Mouse (Mus musculus) ES-E14 (cell line): ENCODE results near the gene Tbx19. TPM values are rescaled to one million over a fixed set of nuclear protein-coding genes. Genes with fewer than 3 reads are reported as not detected.
A peak's percentile ranks its signal among the peaks of the same experiment; 100 is the strongest.

Experiments used
- DNase-seq: peaks from one replicate; pipeline ENCODE4 v3.0.0-alpha.2; 2013; ENCODE audit warnings: low read depth, low spot score
- H3K27ac ChIP-seq: 2 replicates; pipeline ENCODE4 v1.5.1; 2012; ENCODE audit warnings: low read depth, mild to moderate bottlenecking, low read length, moderate library complexity, mixed read lengths; ENCODE audit not compliant: poor library complexity, insufficient read depth, severe bottlenecking
- H3K36me3 ChIP-seq: 2 replicates; pipeline ENCODE4 v1.6.1; 2012; ENCODE audit warnings: mild to moderate bottlenecking, low read length, moderate library complexity, mixed read lengths; ENCODE audit not compliant: control insufficient read depth, poor library complexity, insufficient read depth, severe bottlenecking
- H3K4me1 ChIP-seq, 2 experiments: fragments of 150-350 bp in 1 of 2; sonication (generic) in 1 of 2; 2 replicates each; pipeline ENCODE4 v1.6.1; 2012; ENCODE audit warnings: low read length in 2 of 2, mild to moderate bottlenecking in 1 of 2, mixed read lengths in 1 of 2; ENCODE audit not compliant: control insufficient read depth in 2 of 2, insufficient read depth in 2 of 2, poor library complexity in 1 of 2
- H3K4me3 ChIP-seq, 2 experiments: fragments of 150-350 bp in 1 of 2; sonication (generic) in 1 of 2; 2 replicates each; pipeline ENCODE4 v1.5.1; 2012; ENCODE audit warnings: low read length in 2 of 2, low read depth in 1 of 2, mild to moderate bottlenecking in 1 of 2, mixed read lengths in 1 of 2; ENCODE audit not compliant: insufficient read depth in 1 of 2, poor library complexity in 1 of 2, severe bottlenecking in 1 of 2
- H3K9ac ChIP-seq: 2 replicates; pipeline ENCODE4 v1.6.1; 2012; ENCODE audit warnings: low read depth, mild to moderate bottlenecking, low read length, mixed read lengths; ENCODE audit not compliant: poor library complexity, insufficient read depth, severe bottlenecking
- H3K9me3 ChIP-seq: fragments of 150-350 bp; sonication (generic); 2 replicates; pipeline ENCODE4 v1.6.1; 2012; ENCODE audit warnings: low read depth, mild to moderate bottlenecking, low read length; ENCODE audit not compliant: control insufficient read depth, insufficient read depth
- CHD2 ChIP-seq: IDR thresholded peaks from 2 replicates; pipeline ENCODE4 v1.6.1; 2014; ENCODE audit warnings: mild to moderate bottlenecking, low read depth, low read length, inconsistent platforms
- HCFC1 ChIP-seq: IDR thresholded peaks from 2 replicates; pipeline ENCODE4 v1.6.1; 2012; ENCODE audit warnings: low read length, inconsistent platforms, borderline replicate concordance; ENCODE audit not compliant: insufficient read depth
- MAFK ChIP-seq: IDR thresholded peaks from 2 replicates; pipeline ENCODE4 v1.6.1; 2014; ENCODE audit warnings: mild to moderate bottlenecking, low read depth, low read length, inconsistent platforms; ENCODE audit not compliant: insufficient read depth
- ZC3H11A ChIP-seq: IDR thresholded peaks from 2 replicates; pipeline ENCODE4 v1.6.1; 2012; ENCODE audit warnings: low read depth, mild to moderate bottlenecking, inconsistent platforms, low read length, borderline replicate concordance
- ZNF384 ChIP-seq: IDR thresholded peaks from 2 replicates; pipeline ENCODE4 v1.6.1; 2012; ENCODE audit warnings: low read depth, low read length, inconsistent platforms
- in situ Hi-C, 2 experiments: fragments of 600-800 bp; cut with MboI; formaldehyde crosslinking; loops; one replicate each; pipeline ENCODE4 v1.15.1; 2025; ENCODE audit warnings: low sequenced_read_pairs in 2 of 2, inconsistent platforms in 1 of 2; ENCODE audit not compliant: unreplicated experiment in 2 of 2
- total RNA-seq: library from RNA; depleted of rRNA; stranded (reverse); fragments of 300-350 nt; gene quantifications from 2 replicates; pipeline ENCODE4 v1.2.3, GENCODE M21; 2012

Gene Tbx19
- total RNA-seq, 1 experiment, result not detected

DNA sequence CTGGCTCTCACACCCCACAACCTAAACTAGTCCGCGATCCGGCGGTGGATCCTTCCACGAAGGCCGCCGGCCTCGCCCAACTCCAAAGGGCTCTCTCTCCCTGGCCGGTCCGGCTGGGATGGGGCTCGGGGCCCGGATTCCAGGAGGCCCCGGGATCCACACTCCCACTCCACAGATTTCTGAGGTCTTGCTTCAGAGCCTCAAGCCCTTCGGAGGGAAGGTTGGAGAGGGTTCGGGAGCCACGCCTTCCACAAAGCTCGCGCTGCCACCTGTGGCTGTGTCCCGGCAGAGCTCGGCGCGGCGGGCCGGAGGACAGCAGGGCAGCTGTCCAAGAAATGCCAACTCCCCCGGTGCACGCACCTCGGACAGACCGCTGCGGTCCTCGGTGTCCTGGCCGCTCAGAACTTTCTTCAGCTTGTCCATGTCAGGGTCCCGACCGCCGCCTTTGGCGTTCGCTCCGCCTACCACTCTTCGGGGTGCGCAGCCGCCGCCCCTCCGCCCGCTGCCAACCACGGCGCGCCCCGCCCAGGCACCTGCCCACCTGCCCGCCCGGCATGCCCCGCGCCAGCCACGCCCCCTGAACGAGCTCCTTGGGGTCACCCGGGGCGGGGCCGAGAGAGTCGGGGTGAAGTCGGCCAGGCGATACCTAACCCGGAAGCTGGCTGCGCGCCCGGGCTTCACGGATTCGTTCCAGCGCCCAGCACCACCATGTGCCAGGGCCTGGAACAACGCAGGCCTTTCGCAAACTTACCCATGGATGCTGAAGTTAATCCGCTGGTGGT is 33.5 kb upstream of the Tbx19 start, which contains the start of gene Sft2d2:
Sft2d2 (minus strand) TSS at position 559 of the 782 bp plus-strand sequence.
- Histone ChIP-seq H3K4me3 (peak within 1 kb of the TSS; percentile 76 to 94), H3K9ac (peak within 1 kb of the TSS; percentile 85), H3K36me3 (no peaks in the 10 kb centered on the region), H3K9me3 (no peaks in the 10 kb centered on the region), H3K27ac (no peak within 1 kb of the TSS), H3K4me1 (peaks cover 4 to 13% of the 10 kb centered on the region in 2 experiments)
- in situ Hi-C loops, result no loop called here
- peak; percentile 31 for DNase-seq
- no peak for TF ChIP-seq HCFC1
- TF ChIP-seq CHD2, result no peak
- TF ChIP-seq ZNF384, result no peak
- no peak for TF ChIP-seq MAFK
- TF ChIP-seq ZC3H11A, result no peak

DNA sequence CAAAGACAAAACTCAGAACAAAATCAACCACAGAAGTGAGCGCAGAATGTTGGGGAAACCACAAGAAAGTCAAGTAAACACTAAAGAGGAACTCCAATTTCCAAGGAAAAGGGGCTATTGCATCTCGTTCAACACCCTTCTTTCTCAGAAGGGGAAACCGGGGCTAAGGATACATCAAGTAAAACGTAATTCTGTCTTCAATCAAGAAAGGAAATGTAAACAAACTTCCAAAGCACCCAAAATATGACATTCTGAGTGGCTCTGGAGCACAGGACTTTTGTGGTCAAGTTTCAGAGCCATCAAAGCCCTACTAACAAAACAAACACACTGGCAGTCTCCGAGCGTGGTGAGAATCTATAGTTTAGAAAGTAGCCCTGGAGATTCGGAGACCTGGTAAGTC is 32.9 kb upstream of the Tbx19 start:
- H3K9me3 ChIP-seq, result no peaks in the 10 kb centered on the region
- H3K4me3 ChIP-seq, result peak overlapping the region; percentile 76 to 94
- no peak overlapping the region for H3K27ac ChIP-seq
- peaks cover 4 to 17% of the 10 kb centered on the region in 2 experiments for H3K4me1 ChIP-seq
- TF ChIP-seq HCFC1 (no peak), ZC3H11A (no peak), CHD2 (no peak), MAFK (no peak), ZNF384 (no peak)
- peak overlapping the region; percentile 85 for H3K9ac ChIP-seq
- no peaks in the 10 kb centered on the region for H3K36me3 ChIP-seq
- in situ Hi-C loops, result no loop called here
- peak; percentile 11 for DNase-seq

DNA sequence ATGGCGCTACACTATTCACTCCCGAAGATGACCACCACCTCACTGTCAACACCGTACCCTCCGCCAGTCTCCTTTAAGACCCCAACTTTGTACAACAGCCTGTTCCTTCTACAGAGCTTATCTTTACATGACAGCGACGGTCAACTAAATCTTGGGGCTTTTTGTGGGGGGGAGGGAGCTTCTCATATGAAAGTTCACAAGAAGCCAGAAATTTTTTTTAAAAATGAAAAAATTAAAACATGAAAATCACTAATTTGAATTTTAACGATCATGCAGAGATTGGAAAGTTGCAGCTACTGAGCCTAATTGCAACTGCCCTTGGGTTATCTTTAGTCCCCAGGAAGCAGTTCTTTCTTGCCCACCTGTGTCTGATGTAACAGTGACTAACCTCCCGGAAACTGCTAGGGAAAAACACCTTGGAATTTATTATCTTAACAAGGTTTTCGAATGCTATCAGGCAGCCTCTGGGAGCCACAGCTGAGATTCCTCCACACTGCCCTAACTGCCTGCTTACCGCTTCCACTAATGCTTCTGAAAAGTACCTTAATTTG is 32.2 kb upstream of the Tbx19 start:
- H3K9me3 ChIP-seq, result no peaks in the 10 kb centered on the region
- H3K4me1 ChIP-seq, result peaks cover 4 to 17% of the 10 kb centered on the region in 2 experiments
- TF ChIP-seq MAFK (no peak), HCFC1 (no peak), ZC3H11A (no peak), CHD2 (no peak), ZNF384 (no peak)
- DNase-seq, result no peak
- H3K27ac ChIP-seq, result no peak overlapping the region
- peaks cover 3% of the 10 kb centered on the region; the same call in 1 of the 2 replicates for H3K36me3 ChIP-seq
- in situ Hi-C loops, result no loop called here
- peak overlapping the region in 1 of 2 experiments; percentile 76; a peak in 1 of 4 replicates for H3K4me3 ChIP-seq
- H3K9ac ChIP-seq, result no peak overlapping the region

- DNase-seq, result no peak
- in situ Hi-C loops, result no loop called here
- no peak for TF ChIP-seq CHD2
- no peak for TF ChIP-seq MAFK
- no peak for TF ChIP-seq ZC3H11A
- no peak for TF ChIP-seq ZNF384
- TF ChIP-seq HCFC1, result no peak
- Histone ChIP-seq H3K9ac (no peak overlapping the region), H3K4me3 (no peak overlapping the region), H3K36me3 (peaks cover 5% of the 10 kb centered on the region; the same call in 1 of the 2 replicates), H3K4me1 (peaks cover 4 to 17% of the 10 kb centered on the region in 2 experiments), H3K27ac (no peak overlapping the region), H3K9me3 (no peaks in the 10 kb centered on the region)
Measured at GRCm38 (mm10) chr1:165192102-165192501, 31.5 kb upstream of the Tbx19 start.
